Mouse (Mus musculus): ENCODE results near the gene Ubqln1.

DNA sequence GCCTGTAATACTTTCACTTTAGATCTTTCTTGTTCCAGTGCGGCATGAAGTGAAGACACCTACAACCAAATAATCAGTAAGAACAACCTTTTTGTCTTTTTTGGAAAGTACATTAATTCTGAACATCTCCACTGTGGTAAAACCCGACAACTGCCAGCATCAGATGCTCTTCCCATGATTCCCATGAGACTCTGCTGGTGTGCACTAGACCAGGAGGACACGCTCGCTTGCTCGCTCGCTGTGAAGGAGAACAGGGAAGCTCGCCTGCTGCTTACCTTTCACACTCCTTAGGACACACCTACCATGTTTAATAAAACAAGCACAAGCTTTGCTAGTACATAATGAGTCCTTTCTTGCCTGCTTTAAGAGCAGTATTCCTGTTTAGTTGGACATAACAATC is 21.1 kb upstream of the Ubqln1 start:
- no peak for TF ChIP-seq POLR2A (IDR thresholded peaks at IDR 0.05; ENCODE audit: borderline replicate concordance, low read depth, low read length)
- no peak for TF ChIP-seq CTCF (IDR thresholded peaks at IDR 0.05; ENCODE audit: low read depth, low read length)
